Mouse (Mus musculus): ENCODE measurements around the gene Hba-x.
"Not testable (repeated sequence)": the region's sequence is repeated elsewhere in the genome, so short reads cannot be mapped to it uniquely, and the experiment has no call there.

The Hba-x gene

GRCm38 (mm10) chr11:32285887-32286286 lies 9.7 kb downstream of the Hba-x start:
- DNase-seq (ENCODE audit: inconsistent ontology term), result not testable (repeated sequence)

GRCm38 (mm10) chr11:32286695-32287492 lies 10.7 kb downstream of the Hba-x start, which contains the start of gene Hbq1b:
TSS of gene Hbq1b (plus strand) at chr11:32286965.
- DNase-seq (ENCODE audit: inconsistent ontology term), result peak; percentile 42

GRCm38 (mm10) chr11:32287493-32287825 lies 11.3 kb downstream of the Hba-x start:
- DNase-seq (ENCODE audit: inconsistent ontology term), result no peak

GRCm38 (mm10) chr11:32292819-32293218 lies 16.6 kb downstream of the Hba-x start:
- DNase-seq (ENCODE audit: inconsistent ontology term), result not testable (repeated sequence)

GRCm38 (mm10) chr11:32293479-32293878 lies 17.3 kb downstream of the Hba-x start:
- not testable (repeated sequence) for DNase-seq (ENCODE audit: inconsistent ontology term)

GRCm38 (mm10) chr11:32296203-32296602 lies 20.0 kb downstream of the Hba-x start, which contains the start of gene Hba-a2:
TSS of gene Hba-a2 (plus strand) at chr11:32296489.
- not testable (repeated sequence) for DNase-seq (ENCODE audit: inconsistent ontology term)

GRCm38 (mm10) chr11:32297417-32297816 lies 21.2 kb downstream of the Hba-x start:
- DNase-seq (ENCODE audit: inconsistent ontology term), result not testable (repeated sequence)

GRCm38 (mm10) chr11:32297866-32298531 lies 21.8 kb downstream of the Hba-x start:
- no peak for DNase-seq (ENCODE audit: inconsistent ontology term)

- DNase-seq (ENCODE audit: inconsistent ontology term), result no peak
These were observed 22.3 kb downstream of the Hba-x start for GRCm38 (mm10) chr11:32298532-32298918.

GRCm38 (mm10) chr11:32299865-32300264 lies 23.7 kb downstream of the Hba-x start, which contains the start of gene Hbq1a:
TSS of gene Hbq1a (plus strand) at chr11:32300069.
- peak; percentile 33 for DNase-seq (ENCODE audit: inconsistent ontology term)

GRCm38 (mm10) chr11:32300279-32301267 lies 24.4 kb downstream of the Hba-x start:
- no peak for DNase-seq (ENCODE audit: inconsistent ontology term)

- DNase-seq (ENCODE audit: inconsistent ontology term), result no peak
These were observed 25.3 kb downstream of the Hba-x start for GRCm38 (mm10) chr11:32301506-32301905.

GRCm38 (mm10) chr11:32302824-32303419 lies 26.7 kb downstream of the Hba-x start:
- no peak for DNase-seq (ENCODE audit: inconsistent ontology term)

- DNase-seq (ENCODE audit: inconsistent ontology term), result no peak
These were observed 27.3 kb downstream of the Hba-x start for GRCm38 (mm10) chr11:32303455-32303854.

GRCm38 (mm10) chr11:32307006-32307405 lies 30.8 kb downstream of the Hba-x start:
- no peak for DNase-seq (ENCODE audit: inconsistent ontology term)

- DNase-seq (ENCODE audit: inconsistent ontology term), result no peak
These were observed 33.2 kb downstream of the Hba-x start for GRCm38 (mm10) chr11:32309446-32309845.

GRCm38 (mm10) chr11:32309928-32310327 lies 33.7 kb downstream of the Hba-x start:
- DNase-seq (ENCODE audit: inconsistent ontology term), result no peak

GRCm38 (mm10) chr11:32316009-32316408 lies 39.8 kb downstream of the Hba-x start:
- DNase-seq (ENCODE audit: inconsistent ontology term), result no peak

- peak; percentile 20 for DNase-seq (ENCODE audit: inconsistent ontology term)
These were observed 44.5 kb downstream of the Hba-x start for GRCm38 (mm10) chr11:32320507-32321195.

GRCm38 (mm10) chr11:32321196-32321565 lies 45.0 kb downstream of the Hba-x start:
- peak; percentile 60 for DNase-seq (ENCODE audit: inconsistent ontology term)

GRCm38 (mm10) chr11:32324609-32325008 lies 48.4 kb downstream of the Hba-x start:
- peak; percentile 92 for DNase-seq (ENCODE audit: inconsistent ontology term)

All from Muller cell, postnatal 12 days (primary cell).